Mouse (Mus musculus) liver, postnatal 0 days (tissue): ENCODE measurements around the gene Efs.

Experiments used
- CTCF ChIP-seq: sonication (generic); IDR thresholded peaks from 2 replicates; pipeline ENCODE4 v1.5.1; 2016; ENCODE audit warnings: antibody characterized with exemption, low read depth
- EP300 ChIP-seq: IDR thresholded peaks from 2 replicates; pipeline ENCODE4 v1.6.1; 2016; ENCODE audit warnings: antibody characterized with exemption, low read depth, mild to moderate bottlenecking

- no peak for TF ChIP-seq CTCF
- no peak for TF ChIP-seq EP300
Measured at GRCm38 (mm10) chr14:54868026-54868425, 57.9 kb downstream of the Efs start.
